Mouse (Mus musculus) lung, embryonic 14.5 days (tissue): ENCODE results near the gene Faf2. TPM values are rescaled to one million over a fixed set of nuclear protein-coding genes. Genes with fewer than 3 reads are reported as not detected.
"Not testable (repeated sequence)": the region's sequence is repeated elsewhere in the genome, so short reads cannot be mapped to it uniquely, and the experiment has no call there.

ENCODE experiments used
- ATAC-seq: fragments of 200-750 bp; cut with Nextera tagmentation; 2 replicates; pipeline ENCODE4 v1.8.0; 2017; ENCODE audit warnings: mild to moderate bottlenecking, moderate TSS enrichment, moderate library complexity; ENCODE audit not compliant: insufficient read depth
- DNase-seq: peaks from one replicate; pipeline ENCODE4 v3.0.0-alpha.2; 2015
- H3K27ac ChIP-seq: fragments of 300-500 bp; sonication (generic); 2 replicates; pipeline ENCODE4 v1.5.1; 2014; ENCODE audit warnings: low read depth, mild to moderate bottlenecking, moderate library complexity
- H3K27me3 ChIP-seq: fragments of 300-500 bp; sonication (generic); 2 replicates; pipeline ENCODE4 v1.6.1; 2014; ENCODE audit warnings: low read length, control low read depth; ENCODE audit not compliant: insufficient read depth
- H3K36me3 ChIP-seq: fragments of 300-500 bp; sonication (generic); 2 replicates; pipeline ENCODE4 v1.6.1; 2014; ENCODE audit warnings: control low read depth; ENCODE audit not compliant: insufficient read depth
- H3K4me1 ChIP-seq: fragments of 300-500 bp; sonication (generic); 2 replicates; pipeline ENCODE4 v1.6.1; 2014; ENCODE audit warnings: antibody characterized with exemption, control low read depth; ENCODE audit not compliant: insufficient read depth
- H3K4me2 ChIP-seq: fragments of 300-500 bp; sonication (generic); 2 replicates; pipeline ENCODE4 v1.6.1; 2014; ENCODE audit warnings: mild to moderate bottlenecking
- H3K4me3 ChIP-seq: fragments of 300-500 bp; sonication (generic); 2 replicates; pipeline ENCODE4 v1.5.1; 2014; ENCODE audit warnings: low read depth, low read length
- H3K9ac ChIP-seq: fragments of 300-500 bp; sonication (generic); 2 replicates; pipeline ENCODE4 v1.6.1; 2014
- H3K9me3 ChIP-seq: fragments of 300-500 bp; sonication (generic); 2 replicates; pipeline ENCODE4 v1.6.1; 2016; ENCODE audit warnings: low read depth, low read length, control low read depth
- CTCF ChIP-seq: IDR thresholded peaks from 2 replicates; pipeline ENCODE4 v1.5.1; 2016; ENCODE audit warnings: antibody characterized with exemption, low read depth
- WGBS: fragments of 180-500 bp; shearing (Covaris S2); extraction: QIAGEN DNeasy Blood & Tissue Kit; methylation state at CpG from one replicate; pipeline ENCODE4 v1.1.7; 2014; 5-methylcytosine and 5-hydroxymethylcytosine counted together
- polyA plus RNA-seq: library from polyadenylated mRNA; unstranded; fragments of >200 nt; fragmentation: Nextera tagmentation; extraction: Ambion mirVana; gene quantifications from 2 replicates; pipeline ENCODE4 v1.2.1, GENCODE M21; 2014

Faf2 gene
- polyA plus RNA-seq, 1 experiment from 2014 or later = 106 TPM

DNA sequence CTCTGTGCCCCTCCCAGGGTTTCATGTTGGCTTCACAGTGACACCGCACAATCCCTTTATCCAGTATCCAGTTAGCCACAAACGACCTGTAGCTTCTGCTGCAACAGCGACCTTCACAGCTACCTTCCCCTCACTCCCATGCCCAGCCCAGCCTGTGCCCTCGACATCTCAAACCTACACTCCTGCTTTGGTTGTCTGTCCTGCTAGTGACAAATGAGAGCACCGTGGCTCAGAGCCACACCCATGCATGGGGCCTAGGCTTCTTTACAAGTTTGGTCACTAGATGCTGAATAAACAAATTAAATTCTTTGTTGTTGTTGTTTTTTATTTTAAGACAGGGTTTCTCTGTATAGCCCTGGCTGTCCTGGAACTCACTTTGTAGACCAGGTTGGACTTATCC lies 14.4 kb upstream of the Faf2 start:
- Histone ChIP-seq H3K36me3 (0 out of 2 replicates have a peak, but pooled peaks cover 3% of the 10 kb centered on the region), H3K9ac (no peak overlapping the region), H3K4me1 (no peaks in the 10 kb centered on the region), H3K9me3 (no peaks in the 10 kb centered on the region), H3K27me3 (no peaks in the 10 kb centered on the region), H3K4me2 (no peak overlapping the region), H3K27ac (no peak overlapping the region), H3K4me3 (no peak overlapping the region)
- no peak for TF ChIP-seq CTCF
- no peak for DNase-seq
- ATAC-seq = no peak
- WGBS = 56% methylated on average over 5 of the region's 5 CpGs

GRCm38 (mm10) chr13:54608002-54608401 lies 13.6 kb upstream of the Faf2 start:
- no peaks in the 10 kb centered on the region for H3K4me1 ChIP-seq
- WGBS = 64% methylated on average over 3 of the region's 3 CpGs
- no peaks in the 10 kb centered on the region for H3K9me3 ChIP-seq
- no peak overlapping the region for H3K9ac ChIP-seq
- H3K36me3 ChIP-seq = 0 out of 2 replicates have a peak, but pooled peaks cover 3% of the 10 kb centered on the region
- no peak overlapping the region for H3K4me3 ChIP-seq
- no peak overlapping the region for H3K4me2 ChIP-seq
- no peak overlapping the region for H3K27ac ChIP-seq
- no peak for DNase-seq
- ATAC-seq = no peak
- no peak for TF ChIP-seq CTCF
- H3K27me3 ChIP-seq = no peaks in the 10 kb centered on the region

DNA sequence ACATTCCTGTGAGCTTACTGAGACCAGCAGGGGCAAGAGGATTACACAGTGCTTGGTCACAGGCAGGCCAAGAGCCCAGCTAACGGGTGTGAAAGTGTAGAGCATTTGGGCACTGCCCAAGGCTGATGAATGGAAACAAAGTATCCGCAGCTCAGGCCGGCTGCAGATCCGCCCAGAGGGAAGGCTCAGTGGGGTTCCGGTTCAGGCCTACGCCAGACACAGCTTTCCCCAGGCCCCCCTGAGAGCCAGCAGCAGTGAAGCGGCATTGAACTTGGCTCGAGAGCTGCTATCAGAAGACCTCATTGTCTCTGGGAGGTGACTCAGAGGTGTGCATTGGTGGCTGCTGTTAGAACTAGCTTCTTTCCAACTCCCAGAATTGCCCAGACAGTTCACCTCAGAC lies 12.9 kb upstream of the Faf2 start:
- Histone ChIP-seq H3K9ac (peak overlapping the region; percentile 34), H3K27ac (no peak overlapping the region), H3K4me3 (no peak overlapping the region), H3K27me3 (no peaks in the 10 kb centered on the region), H3K9me3 (no peaks in the 10 kb centered on the region), H3K36me3 (0 out of 2 replicates have a peak, but pooled peaks cover 3% of the 10 kb centered on the region), H3K4me2 (0 out of 2 replicates have a peak overlapping the region, but pooled peaks have one; percentile 4), H3K4me1 (no peaks in the 10 kb centered on the region)
- TF ChIP-seq CTCF = no peak
- DNase-seq (no peak), ATAC-seq (no peak)
- 29% methylated on average over 8 of the region's 8 CpGs for WGBS

DNA sequence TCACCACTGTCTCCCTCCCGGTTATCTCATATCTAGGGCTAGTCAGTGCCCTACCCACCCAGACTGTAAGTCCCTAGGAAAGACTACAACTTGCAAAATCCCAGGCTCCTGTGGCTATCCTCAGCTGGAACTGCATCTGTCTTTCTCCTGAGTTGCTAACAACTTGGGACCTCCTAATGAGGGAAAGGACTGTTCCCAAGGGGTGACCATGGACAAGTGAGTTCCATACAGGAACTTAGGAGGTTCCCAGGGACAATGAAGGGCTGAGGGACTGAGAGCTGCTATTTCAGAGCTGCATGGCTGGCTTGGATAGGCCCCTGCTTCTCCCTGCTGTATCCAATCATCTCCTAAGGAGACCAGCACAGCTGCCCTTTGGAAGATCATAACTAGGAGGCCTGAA lies 12.3 kb upstream of the Faf2 start:
- H3K36me3 ChIP-seq = 0 out of 2 replicates have a peak, but pooled peaks cover 3% of the 10 kb centered on the region
- no peak overlapping the region for H3K4me3 ChIP-seq
- H3K27me3 ChIP-seq = no peaks in the 10 kb centered on the region
- no peak for TF ChIP-seq CTCF
- H3K27ac ChIP-seq = no peak overlapping the region
- 44% methylated on average over 1 of the region's 1 CpGs for WGBS
- 0 out of 2 replicates have a peak overlapping the region, but pooled peaks have one; percentile 1 for H3K4me2 ChIP-seq
- H3K4me1 ChIP-seq = no peaks in the 10 kb centered on the region
- no peaks in the 10 kb centered on the region for H3K9me3 ChIP-seq
- H3K9ac ChIP-seq = no peak overlapping the region
- ATAC-seq = no peak
- no peak for DNase-seq

GRCm38 (mm10) chr13:54610613-54610971 lies 11.0 kb upstream of the Faf2 start:
- H3K36me3 ChIP-seq = no peaks in the 10 kb centered on the region
- no peak for TF ChIP-seq CTCF
- H3K9me3 ChIP-seq = no peaks in the 10 kb centered on the region
- H3K4me1 ChIP-seq = no peaks in the 10 kb centered on the region
- no peaks in the 10 kb centered on the region for H3K27me3 ChIP-seq
- WGBS = 10% methylated on average over 13 of the region's 13 CpGs
- ATAC-seq (peak; percentile 21), DNase-seq (no peak)
- peak overlapping the region; percentile 98 for H3K4me2 ChIP-seq
- H3K27ac ChIP-seq = peak overlapping the region; percentile 69
- H3K9ac ChIP-seq = peak overlapping the region; percentile 74
- peak overlapping the region; percentile 73 for H3K4me3 ChIP-seq

GRCm38 (mm10) chr13:54610972-54611754 lies 10.4 kb upstream of the Faf2 start, which contains the start of gene Cltb:
Gene Cltb (minus strand): TSS chr13:54611344.
- peak; percentile 92 for DNase-seq
- H3K27ac ChIP-seq = peak within 1 kb of the TSS; percentile 69

DNA sequence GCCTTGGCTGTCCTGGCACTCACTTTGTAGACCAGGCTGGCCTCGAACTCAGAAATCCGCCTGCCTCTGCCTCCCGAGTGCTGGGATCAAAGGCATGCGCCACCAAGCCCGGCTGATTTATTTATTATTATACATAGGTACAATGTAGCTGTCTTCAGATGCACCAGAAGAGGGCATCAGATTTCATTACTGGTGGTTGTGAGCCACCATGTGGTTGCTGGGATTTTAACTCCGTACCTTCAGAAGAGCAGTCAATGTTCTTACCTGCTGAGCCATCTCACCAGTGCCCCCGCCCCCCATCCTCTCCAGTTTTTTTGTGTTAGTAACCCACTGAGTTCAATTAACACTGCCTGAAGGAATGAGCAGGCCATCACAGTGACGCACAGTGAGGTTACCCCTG lies 8.4 kb upstream of the Faf2 start:
- H3K36me3 ChIP-seq, H3K9me3 ChIP-seq, H3K27me3 ChIP-seq, H3K27ac ChIP-seq, H3K4me2 ChIP-seq, DNase-seq, H3K9ac ChIP-seq, H3K4me3 ChIP-seq, H3K4me1 ChIP-seq, ATAC-seq: not testable (repeated sequence)
- WGBS = 84% methylated on average over 8 of the region's 8 CpGs

More at GRCm38 (mm10) chr13:54610972-54611754, 10.4 kb upstream of the Faf2 start, which contains the start of gene Cltb:
- H3K4me1 ChIP-seq = no peaks in the 10 kb centered on the region
- no peaks in the 10 kb centered on the region for H3K9me3 ChIP-seq
- peak within 1 kb of the TSS; percentile 74 for H3K9ac ChIP-seq
- H3K4me2 ChIP-seq = peak within 1 kb of the TSS; percentile 98
- H3K36me3 ChIP-seq = no peaks in the 10 kb centered on the region
- H3K27me3 ChIP-seq = no peaks in the 10 kb centered on the region
- peak within 1 kb of the TSS; percentile 73 for H3K4me3 ChIP-seq
- no peak for TF ChIP-seq CTCF
- under 1% methylated on average over 66 of the region's 66 CpGs for WGBS
- peak; percentile 80 for ATAC-seq
